Mouse (Mus musculus): ENCODE data around the gene Stx17.

Gene Stx17

DNA sequence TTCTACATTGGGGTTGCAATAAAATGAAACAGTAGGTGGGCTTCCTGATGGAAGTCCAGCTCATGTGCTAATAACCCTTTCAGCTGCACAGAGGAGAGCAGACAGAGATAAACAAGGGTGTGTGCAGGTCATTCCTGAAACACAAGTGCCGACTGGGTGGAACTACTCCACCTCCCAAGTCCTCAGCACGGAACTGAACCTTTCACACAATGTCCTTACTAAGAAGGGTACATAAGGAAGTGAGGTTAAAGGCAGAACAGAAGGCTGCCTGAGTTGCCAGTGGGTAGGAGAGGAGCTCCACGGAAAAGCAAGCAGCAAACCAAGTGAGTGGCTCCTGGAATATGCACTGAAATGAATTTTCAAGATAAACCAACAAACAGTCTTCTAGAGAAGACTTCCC is 102.1 kb downstream of the Stx17 start:
- no peak for TF ChIP-seq GATA4 (IDR thresholded peaks at IDR 0.05; ENCODE audit: insufficient replicate concordance, low read length)

Data from liver, adult (tissue).